Mouse (Mus musculus) CH12F3 (cell line): ENCODE measurements around the gene Kif14.

Source experiments
- in situ Hi-C: fragments of 300-500 bp; cut with MboI; formaldehyde crosslinking; loops from 2 replicates; pipeline ENCODE4 v1.14.3; 2020; ENCODE audit warnings: low sequenced_read_pairs

Kif14 gene

GRCm38 (mm10) chr1:136550285-136550684 is 84.1 kb downstream of the Kif14 start:
- in situ Hi-C loops = loop anchor here (25.0 kb wide), 1 partner anchor 187 kb away; no protein-coding TSS in a partner anchor

GRCm38 (mm10) chr1:136550851-136551540 is 84.9 kb downstream of the Kif14 start:
- in situ Hi-C loops = loop anchor here (25.0 kb wide), 1 partner anchor 186 kb away; no protein-coding TSS in a partner anchor

- in situ Hi-C loops = loop anchor here (25.0 kb wide), 1 partner anchor 183 kb away; no protein-coding TSS in a partner anchor
Observed at GRCm38 (mm10) chr1:136554686-136555085, 88.5 kb downstream of the Kif14 start.

- in situ Hi-C loops = loop anchor here (25.0 kb wide), 1 partner anchor 181 kb away; no protein-coding TSS in a partner anchor
Observed at GRCm38 (mm10) chr1:136555892-136556291, 89.7 kb downstream of the Kif14 start.

GRCm38 (mm10) chr1:136556643-136557042 is 90.5 kb downstream of the Kif14 start:
- in situ Hi-C loops = loop anchor here (25.0 kb wide), 1 partner anchor 181 kb away; no protein-coding TSS in a partner anchor

- in situ Hi-C loops = loop anchor here (25.0 kb wide), 1 partner anchor 180 kb away; no protein-coding TSS in a partner anchor
Observed at GRCm38 (mm10) chr1:136557436-136557835, 91.3 kb downstream of the Kif14 start.

GRCm38 (mm10) chr1:136558762-136559161 is 92.6 kb downstream of the Kif14 start:
- in situ Hi-C loops = loop anchor here (25.0 kb wide), 1 partner anchor 179 kb away; no protein-coding TSS in a partner anchor

GRCm38 (mm10) chr1:136559284-136559683 is 93.1 kb downstream of the Kif14 start:
- in situ Hi-C loops = loop anchor here (25.0 kb wide), 1 partner anchor 178 kb away; no protein-coding TSS in a partner anchor

- in situ Hi-C loops = loop anchor here (25.0 kb wide), 1 partner anchor 178 kb away; no protein-coding TSS in a partner anchor
Observed at GRCm38 (mm10) chr1:136559774-136560173, 93.6 kb downstream of the Kif14 start.

- in situ Hi-C loops = loop anchor here (25.0 kb wide), 1 partner anchor 175 kb away; no protein-coding TSS in a partner anchor
Observed at GRCm38 (mm10) chr1:136561823-136562222, 95.7 kb downstream of the Kif14 start.

- in situ Hi-C loops = loop anchor here (25.0 kb wide), 1 partner anchor 174 kb away; no protein-coding TSS in a partner anchor
Observed at GRCm38 (mm10) chr1:136563149-136563548, 97.0 kb downstream of the Kif14 start.

GRCm38 (mm10) chr1:136564963-136565362 is 98.8 kb downstream of the Kif14 start:
- in situ Hi-C loops = loop anchor here (25.0 kb wide), 1 partner anchor 172 kb away; no protein-coding TSS in a partner anchor

- in situ Hi-C loops = loop anchor here (25.0 kb wide), 1 partner anchor 171 kb away; no protein-coding TSS in a partner anchor
Observed at GRCm38 (mm10) chr1:136566386-136566785, 100.2 kb downstream of the Kif14 start.

GRCm38 (mm10) chr1:136567641-136568040 is 101.5 kb downstream of the Kif14 start:
- in situ Hi-C loops = loop anchor here (25.0 kb wide), 1 partner anchor 170 kb away; no protein-coding TSS in a partner anchor

- in situ Hi-C loops = loop anchor here (25.0 kb wide), 1 partner anchor 169 kb away; no protein-coding TSS in a partner anchor
Observed at GRCm38 (mm10) chr1:136568738-136569194, 102.6 kb downstream of the Kif14 start.

GRCm38 (mm10) chr1:136569206-136569605 is 103.1 kb downstream of the Kif14 start:
- in situ Hi-C loops = loop anchor here (25.0 kb wide), 1 partner anchor 168 kb away; no protein-coding TSS in a partner anchor

GRCm38 (mm10) chr1:136569626-136570297 is 103.6 kb downstream of the Kif14 start:
- in situ Hi-C loops = loop anchor here (25.0 kb wide), 1 partner anchor 168 kb away; no protein-coding TSS in a partner anchor

GRCm38 (mm10) chr1:136570298-136570653 is 104.1 kb downstream of the Kif14 start:
- in situ Hi-C loops = loop anchor here (25.0 kb wide), 1 partner anchor 167 kb away; no protein-coding TSS in a partner anchor

- in situ Hi-C loops = loop anchor here (25.0 kb wide), 1 partner anchor 166 kb away; no protein-coding TSS in a partner anchor
Observed at GRCm38 (mm10) chr1:136570976-136571375, 104.8 kb downstream of the Kif14 start.

GRCm38 (mm10) chr1:136571530-136571929 is 105.4 kb downstream of the Kif14 start:
- in situ Hi-C loops = loop anchor here (25.0 kb wide), 1 partner anchor 166 kb away; no protein-coding TSS in a partner anchor
